Mouse (Mus musculus) liver, embryonic 14.5 days (tissue): ENCODE results near the gene Kcnk10.

Source experiments
- CTCF ChIP-seq: IDR thresholded peaks from 2 replicates; pipeline ENCODE4 v1.5.1; 2016; ENCODE audit warnings: antibody characterized with exemption, low read depth, control low read depth
- EP300 ChIP-seq: IDR thresholded peaks from 2 replicates; pipeline ENCODE4 v1.6.1; 2016; ENCODE audit warnings: antibody characterized with exemption, low read depth

DNA sequence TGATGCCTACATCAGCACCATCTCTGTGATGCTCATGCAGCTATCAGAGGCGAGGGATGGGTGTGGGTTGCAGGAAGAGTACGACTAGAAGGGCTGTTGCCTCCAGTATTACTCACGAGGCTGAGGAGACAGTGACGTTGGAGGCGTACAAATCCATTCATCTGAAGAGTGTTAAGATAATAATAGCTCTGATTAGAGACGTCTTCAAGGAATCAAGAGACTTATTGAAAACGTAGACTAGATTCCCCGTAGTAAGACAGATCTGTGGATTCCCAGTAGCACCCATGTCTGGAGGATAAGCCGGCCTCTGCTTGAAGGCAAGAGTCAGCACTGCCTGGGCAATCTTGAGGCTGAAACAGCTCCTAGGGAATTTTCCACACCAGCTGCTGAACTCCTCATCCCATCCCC, 42.6 kb downstream of the Kcnk10 start:
- TF ChIP-seq CTCF (no peak), EP300 (no peak)
